Mouse (Mus musculus) neural tube, embryonic 14.5 days (tissue): ENCODE measurements around the gene Grifin. TPM values are rescaled to one million over a fixed set of nuclear protein-coding genes. Genes with fewer than 3 reads are reported as not detected.

ENCODE experiments used
- ATAC-seq: fragments of 200-750 bp; cut with Nextera tagmentation; 2 replicates; pipeline ENCODE4 v1.8.0; 2017; ENCODE audit warnings: low read depth, mild to moderate bottlenecking, moderate TSS enrichment, moderate library complexity
- H3K27ac ChIP-seq: fragments of 300-500 bp; sonication (generic); 2 replicates; pipeline ENCODE4 v1.5.1; 2014; ENCODE audit warnings: low read depth, mild to moderate bottlenecking, control low read depth, low read length, moderate library complexity, mixed read lengths
- H3K27me3 ChIP-seq: fragments of 300-500 bp; sonication (generic); 2 replicates; pipeline ENCODE4 v1.6.1; 2014; ENCODE audit warnings: low read length; ENCODE audit not compliant: control insufficient read depth, insufficient read depth
- H3K36me3 ChIP-seq: fragments of 300-500 bp; sonication (generic); 2 replicates; pipeline ENCODE4 v1.6.1; 2014; ENCODE audit warnings: low read length, mixed read lengths; ENCODE audit not compliant: control insufficient read depth, insufficient read depth
- H3K4me1 ChIP-seq: fragments of 300-500 bp; sonication (generic); 2 replicates; pipeline ENCODE4 v1.6.1; 2014; ENCODE audit warnings: low read length; ENCODE audit not compliant: control insufficient read depth, insufficient read depth
- H3K4me2 ChIP-seq: fragments of 300-500 bp; sonication (generic); 2 replicates; pipeline ENCODE4 v1.6.1; 2014; ENCODE audit warnings: mild to moderate bottlenecking, low read depth, low read length, control low read depth
- H3K4me3 ChIP-seq: fragments of 300-500 bp; sonication (generic); 2 replicates; pipeline ENCODE4 v1.5.1; 2014; ENCODE audit warnings: low read depth, low read length, control low read depth, mixed read lengths
- H3K9ac ChIP-seq: fragments of 300-500 bp; sonication (generic); replicated peaks from 2 replicates; pipeline ENCODE4 v1.6.1; 2014; ENCODE audit warnings: low read depth, mild to moderate bottlenecking, control low read depth, low read length, mixed read lengths
- H3K9me3 ChIP-seq: fragments of 300-500 bp; sonication (generic); 2 replicates; pipeline ENCODE4 v1.6.1; 2016; ENCODE audit warnings: low read length; ENCODE audit not compliant: control insufficient read depth
- WGBS: fragments of 180-500 bp; shearing (Covaris S2); extraction: QIAGEN DNeasy Blood & Tissue Kit; methylation state at CpG from one replicate; pipeline ENCODE4 v1.1.7; 2014; 5-methylcytosine and 5-hydroxymethylcytosine counted together
- polyA plus RNA-seq: library from polyadenylated mRNA; unstranded; fragments of >200 nt; fragmentation: Nextera tagmentation; extraction: Ambion mirVana; gene quantifications from 2 replicates; pipeline ENCODE4 v1.2.1, GENCODE M21; 2014

Gene Grifin
- polyA plus RNA-seq, 1 experiment from 2014 or later, result not detected

DNA sequence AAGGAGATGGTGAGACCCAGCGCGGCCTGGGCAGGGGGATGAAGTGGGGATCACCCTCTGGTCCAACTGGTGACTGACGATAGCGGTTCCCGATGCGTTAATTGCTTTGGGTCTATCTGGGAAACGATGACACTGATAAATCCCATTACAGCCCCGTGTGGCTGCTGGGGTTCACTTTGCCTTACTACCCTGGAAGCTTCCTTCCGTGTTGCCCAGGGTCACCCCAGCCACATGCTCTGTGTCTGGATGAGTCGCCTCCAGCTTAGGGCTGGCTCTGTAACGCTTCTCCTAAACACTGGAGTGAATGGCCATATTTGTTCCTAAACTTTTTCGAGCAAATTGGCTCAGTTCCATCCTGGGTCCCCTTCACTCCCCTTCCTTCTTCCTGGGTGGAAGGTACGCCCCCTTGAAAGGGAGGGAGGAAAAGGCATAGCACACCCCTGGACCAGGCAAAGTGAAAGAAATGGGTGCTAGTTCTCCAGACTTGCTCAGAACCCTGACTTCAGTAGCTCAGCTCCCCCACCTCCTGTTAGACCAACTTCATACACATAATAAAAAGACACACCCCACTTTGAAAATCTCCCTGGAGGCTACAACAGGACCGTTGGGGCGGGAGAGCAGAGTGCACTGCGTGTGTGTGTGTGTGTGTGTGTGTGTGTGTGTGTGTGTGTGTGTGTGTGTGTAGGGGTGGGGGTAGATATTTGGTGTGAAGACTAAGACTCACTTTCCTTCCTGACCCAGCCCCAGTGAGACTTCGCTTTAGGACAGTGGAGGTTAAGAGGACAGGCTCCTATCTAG, 43.2 kb upstream of the Grifin start:
- no peak for ATAC-seq
- H3K9ac ChIP-seq, result peak overlapping the region; percentile 59
- H3K4me2 ChIP-seq, result peak overlapping the region; percentile 85
- H3K4me3 ChIP-seq, result peak overlapping the region; percentile 45
- H3K4me1 ChIP-seq, result peaks cover 41% of the 10 kb centered on the region
- H3K36me3 ChIP-seq, result no peaks in the 10 kb centered on the region
- WGBS, result 1% methylated on average over 17 of the region's 17 CpGs
- peak overlapping the region; percentile 40 for H3K27ac ChIP-seq
- H3K27me3 ChIP-seq, result peaks cover 3% of the 10 kb centered on the region; the same call in 1 of the 2 replicates
- H3K9me3 ChIP-seq, result no peaks in the 10 kb centered on the region

DNA sequence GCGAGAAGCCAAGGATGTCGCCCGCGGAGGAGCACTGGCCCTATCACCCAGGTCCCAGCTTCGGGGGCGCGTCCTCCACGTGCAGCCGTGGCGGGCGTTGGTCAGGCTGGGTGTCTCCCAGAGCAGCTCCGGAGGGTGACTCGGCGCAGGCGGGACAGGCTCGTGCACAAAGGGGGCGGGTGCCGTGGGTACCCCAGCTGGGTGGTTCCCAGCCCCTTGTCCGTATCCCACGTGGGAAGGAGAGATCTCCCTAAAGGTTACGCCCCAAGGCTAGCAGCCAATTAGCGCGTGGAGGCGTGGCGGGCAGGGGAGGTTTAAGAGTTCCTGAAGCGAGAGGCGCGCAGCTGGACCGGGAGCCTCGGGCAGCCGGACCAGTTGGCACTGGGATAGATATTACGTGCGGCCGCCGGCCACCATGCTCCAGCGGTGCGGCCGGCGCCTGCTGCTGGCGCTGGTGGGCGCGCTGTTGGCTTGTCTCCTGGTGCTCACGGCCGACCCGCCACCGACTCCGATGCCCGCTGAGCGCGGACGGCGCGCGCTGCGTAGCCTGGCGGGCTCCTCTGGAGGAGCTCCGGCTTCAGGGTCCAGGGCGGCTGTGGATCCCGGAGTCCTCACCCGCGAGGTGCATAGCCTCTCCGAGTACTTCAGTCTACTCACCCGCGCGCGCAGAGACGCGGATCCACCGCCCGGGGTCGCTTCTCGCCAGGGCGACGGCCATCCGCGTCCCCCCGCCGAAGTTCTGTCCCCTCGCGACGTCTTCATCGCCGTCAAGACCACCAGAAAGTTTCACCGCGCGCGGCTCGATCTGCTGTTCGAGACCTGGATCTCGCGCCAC, 42.3 kb upstream of the Grifin start, which contains the start of gene Lfng:
TSS of gene Lfng (plus strand) at position 320 of the 835 bp plus-strand sequence.
- Histone ChIP-seq H3K9me3 (no peaks in the 10 kb centered on the region), H3K4me1 (peaks cover 39% of the 10 kb centered on the region), H3K4me2 (peak within 1 kb of the TSS; percentile 85), H3K27me3 (peaks cover 3% of the 10 kb centered on the region; the same call in 1 of the 2 replicates), H3K4me3 (peak within 1 kb of the TSS; percentile 45), H3K9ac (peak within 1 kb of the TSS; percentile 59), H3K27ac (peak within 1 kb of the TSS; percentile 40), H3K36me3 (no peaks in the 10 kb centered on the region)
- under 1% methylated on average over 79 of the region's 91 CpGs for WGBS
- peak; percentile 59 for ATAC-seq

DNA sequence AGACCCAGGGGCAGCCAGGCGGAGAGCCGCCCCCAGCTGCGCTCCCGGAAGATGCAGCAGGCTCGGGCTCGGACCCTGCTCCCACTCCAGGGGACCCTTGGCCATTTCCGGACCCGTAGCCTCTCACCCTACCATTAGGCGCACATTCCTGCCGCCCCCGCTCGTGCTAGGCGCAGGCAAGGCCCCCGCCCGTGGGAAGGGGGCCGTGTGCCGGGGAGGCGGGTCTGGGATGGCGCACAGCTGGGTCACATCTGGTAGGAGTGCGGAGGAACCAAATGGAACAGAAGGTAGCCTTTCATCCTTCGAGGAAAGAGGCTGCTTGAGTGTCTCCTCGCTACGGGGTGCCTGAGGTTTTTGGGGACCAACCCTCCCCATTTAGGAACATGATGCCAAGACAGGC, 41.5 kb upstream of the Grifin start:
- H3K4me1 ChIP-seq, result peaks cover 30% of the 10 kb centered on the region
- H3K9ac ChIP-seq, result peak overlapping the region; percentile 28; the same call in 1 of the 2 replicates
- no peak for ATAC-seq
- no peak overlapping the region for H3K27ac ChIP-seq
- no peaks in the 10 kb centered on the region for H3K9me3 ChIP-seq
- peak overlapping the region; percentile 85 for H3K4me2 ChIP-seq
- under 1% methylated on average over 23 of the region's 23 CpGs for WGBS
- no peaks in the 10 kb centered on the region for H3K36me3 ChIP-seq
- peak overlapping the region; percentile 45 for H3K4me3 ChIP-seq
- peaks cover 3% of the 10 kb centered on the region; the same call in 1 of the 2 replicates for H3K27me3 ChIP-seq

DNA sequence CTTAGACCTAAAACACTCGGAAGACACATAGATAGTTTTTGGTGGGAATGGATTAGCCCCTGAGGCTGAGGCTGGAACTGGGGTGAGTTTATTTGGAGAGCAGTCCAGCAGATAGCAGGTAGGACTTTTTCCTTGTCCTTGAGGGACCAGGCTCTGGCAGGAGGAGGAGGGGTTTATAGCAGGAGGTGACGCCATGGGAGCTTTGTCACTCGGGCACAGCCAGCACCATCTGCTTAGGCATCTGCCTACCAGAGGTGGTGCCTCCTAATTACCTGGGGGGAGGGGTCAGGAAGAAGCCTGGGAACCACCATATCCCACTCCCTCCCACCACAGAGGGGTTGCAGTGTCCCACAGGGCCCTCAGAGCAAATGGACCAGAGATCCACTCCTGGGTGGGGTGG, 40.4 kb upstream of the Grifin start:
- Histone ChIP-seq H3K4me2 (no peak overlapping the region), H3K9me3 (no peaks in the 10 kb centered on the region), H3K4me3 (no peak overlapping the region), H3K27me3 (peaks cover 3% of the 10 kb centered on the region; the same call in 1 of the 2 replicates), H3K27ac (no peak overlapping the region), H3K36me3 (no peaks in the 10 kb centered on the region), H3K4me1 (peaks cover 19% of the 10 kb centered on the region), H3K9ac (no peak overlapping the region)
- 19% methylated on average over 3 of the region's 3 CpGs for WGBS
- no peak for ATAC-seq

- Histone ChIP-seq H3K9me3 (no peaks in the 10 kb centered on the region), H3K4me1 (peaks cover 17% of the 10 kb centered on the region), H3K27me3 (peaks cover 3% of the 10 kb centered on the region; the same call in 1 of the 2 replicates), H3K36me3 (no peaks in the 10 kb centered on the region), H3K9ac (no peak overlapping the region), H3K4me3 (no peak overlapping the region), H3K4me2 (no peak overlapping the region), H3K27ac (no peak overlapping the region)
- ATAC-seq, result no peak
- 83% methylated on average over 8 of the region's 8 CpGs for WGBS
Observed at GRCm38 (mm10) chr5:140604386-140604785, 39.5 kb upstream of the Grifin start.

GRCm38 (mm10) chr5:140602540-140602939, 37.7 kb upstream of the Grifin start:
- Histone ChIP-seq H3K4me3 (no peak overlapping the region), H3K36me3 (no peaks in the 10 kb centered on the region), H3K9me3 (no peaks in the 10 kb centered on the region), H3K27ac (no peak overlapping the region), H3K4me2 (no peak overlapping the region), H3K27me3 (peaks cover 3% of the 10 kb centered on the region; the same call in 1 of the 2 replicates), H3K9ac (no peak overlapping the region), H3K4me1 (peaks cover 15% of the 10 kb centered on the region)
- 28% methylated on average over 2 of the region's 2 CpGs for WGBS
- ATAC-seq, result no peak

GRCm38 (mm10) chr5:140601712-140602111, 36.8 kb upstream of the Grifin start:
- Histone ChIP-seq H3K9ac (no peak overlapping the region), H3K4me1 (peaks cover 7% of the 10 kb centered on the region), H3K36me3 (no peaks in the 10 kb centered on the region), H3K9me3 (no peaks in the 10 kb centered on the region), H3K4me3 (no peak overlapping the region), H3K27ac (no peak overlapping the region), H3K27me3 (0 out of 2 replicates have a peak, but pooled peaks cover 3% of the 10 kb centered on the region), H3K4me2 (no peak overlapping the region)
- peak; percentile 39; the same call in 1 of the 2 replicates for ATAC-seq
- 61% methylated on average over 12 of the region's 12 CpGs for WGBS

GRCm38 (mm10) chr5:140599939-140600338, 35.1 kb upstream of the Grifin start:
- Histone ChIP-seq H3K9ac (no peak overlapping the region), H3K4me3 (no peak overlapping the region), H3K4me2 (no peak overlapping the region), H3K27ac (no peak overlapping the region), H3K4me1 (no peaks in the 10 kb centered on the region), H3K27me3 (no peaks in the 10 kb centered on the region), H3K36me3 (no peaks in the 10 kb centered on the region), H3K9me3 (no peaks in the 10 kb centered on the region)
- ATAC-seq, result no peak
- WGBS, result 35% methylated on average over 5 of the region's 5 CpGs
